Mouse (Mus musculus) stomach, postnatal 0 days (tissue): ENCODE measurements at regions not wholly inside any gene's neighbourhood (a gene's known extent, or its start where the extent isn't known, plus 50 kb on each side); places are given as distances from the start of the nearest gene placed in this dataset.

Experiments
- ATAC-seq: fragments of 200-750 bp; cut with Nextera tagmentation; 2 replicates; pipeline ENCODE4 v1.8.0; 2017; ENCODE audit not compliant: low FRiP score, low TSS enrichment
- DNase-seq: peaks from one replicate; pipeline ENCODE4 v3.0.0-alpha.2; 2016; ENCODE audit warnings: low spot score
- H3K27ac ChIP-seq: fragments of 300-500 bp; sonication (generic); replicated peaks from 2 replicates; pipeline ENCODE4 v1.5.1; 2014; ENCODE audit warnings: mild to moderate bottlenecking, control low read depth
- H3K27me3 ChIP-seq: fragments of 300-500 bp; sonication (generic); 2 replicates; pipeline ENCODE4 v1.6.1; 2014; ENCODE audit warnings: low read length; ENCODE audit not compliant: control insufficient read depth, insufficient read depth
- H3K36me3 ChIP-seq: fragments of 300-500 bp; sonication (generic); 2 replicates; pipeline ENCODE4 v1.6.1; 2014; ENCODE audit warnings: low read length, mixed read lengths; ENCODE audit not compliant: control insufficient read depth, insufficient read depth
- H3K4me1 ChIP-seq: fragments of 300-500 bp; sonication (generic); replicated peaks from 2 replicates; pipeline ENCODE4 v1.6.1; 2014; ENCODE audit warnings: antibody characterized with exemption; ENCODE audit not compliant: control insufficient read depth, insufficient read depth
- H3K4me2 ChIP-seq: fragments of 300-500 bp; sonication (generic); replicated peaks from 2 replicates; pipeline ENCODE4 v1.6.1; 2014; ENCODE audit warnings: low read depth, mild to moderate bottlenecking, control low read depth, moderate library complexity
- H3K4me3 ChIP-seq: fragments of 300-500 bp; sonication (generic); 2 replicates; pipeline ENCODE4 v1.5.1; 2014; ENCODE audit warnings: low read depth, low read length, control low read depth
- H3K9ac ChIP-seq: fragments of 300-500 bp; sonication (generic); 2 replicates; pipeline ENCODE4 v1.6.1; 2014; ENCODE audit warnings: mild to moderate bottlenecking, low read length, control low read depth, mixed read lengths
- H3K9me3 ChIP-seq: fragments of 300-500 bp; sonication (generic); 2 replicates; pipeline ENCODE4 v1.6.1; 2016; ENCODE audit warnings: low read length; ENCODE audit not compliant: control insufficient read depth
- CTCF ChIP-seq: IDR thresholded peaks from 2 replicates; pipeline ENCODE4 v1.5.1; 2016; ENCODE audit warnings: antibody characterized with exemption, low read depth, mild to moderate bottlenecking, moderate library complexity
- EP300 ChIP-seq: optimal IDR thresholded peaks from 2 replicates; pipeline ENCODE3; 2016; ENCODE audit warnings: antibody characterized with exemption
- WGBS: fragments of 180-500 bp; shearing (Covaris S2); extraction: QIAGEN DNeasy Blood & Tissue Kit; methylation state at CpG from one replicate; pipeline ENCODE4 v1.1.7; 2014; 5-methylcytosine and 5-hydroxymethylcytosine counted together

GRCm38 (mm10) chr8:7718898-7719696 lies 941.9 kb downstream of the Efnb2 start:
- ATAC-seq (no peak), DNase-seq (no peak)
- TF ChIP-seq EP300, result no peak
- TF ChIP-seq CTCF, result no peak
- Histone ChIP-seq H3K4me3 (no peak overlapping the region), H3K9ac (no peak overlapping the region), H3K4me1 (no peaks in the 10 kb centered on the region), H3K27me3 (no peaks in the 10 kb centered on the region), H3K36me3 (no peaks in the 10 kb centered on the region), H3K27ac (no peak overlapping the region), H3K4me2 (no peak overlapping the region), H3K9me3 (no peaks in the 10 kb centered on the region)
- WGBS, result 82% methylated on average over 5 of the region's 5 CpGs

DNA sequence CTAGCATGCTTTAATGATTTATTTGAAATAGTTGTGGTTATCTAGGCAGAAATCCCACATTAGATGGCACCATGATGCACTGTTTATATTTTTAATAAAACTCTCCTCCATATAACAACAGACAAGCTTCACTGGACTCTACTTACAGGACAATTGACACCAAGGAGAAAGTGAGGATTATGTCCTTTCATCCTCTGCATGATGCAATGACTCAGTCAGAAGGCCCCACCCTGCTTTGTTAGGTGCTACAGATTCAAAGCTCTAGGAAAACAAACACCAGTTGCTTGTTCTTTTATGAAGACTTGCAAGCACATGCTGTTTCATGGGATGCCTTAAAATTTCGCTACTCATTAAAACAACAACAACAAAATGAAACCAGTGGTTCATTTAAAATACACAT lies 950.3 kb downstream of the Efnb2 start:
- Histone ChIP-seq H3K27me3 (no peaks in the 10 kb centered on the region), H3K4me2 (no peak overlapping the region), H3K27ac (no peak overlapping the region), H3K4me1 (no peaks in the 10 kb centered on the region), H3K9me3 (no peaks in the 10 kb centered on the region), H3K9ac (no peak overlapping the region), H3K36me3 (no peaks in the 10 kb centered on the region), H3K4me3 (no peak overlapping the region)
- 65% methylated on average over 1 of the region's 1 CpGs for WGBS
- TF ChIP-seq CTCF (no peak), EP300 (no peak)
- ATAC-seq (no peak), DNase-seq (no peak)

DNA sequence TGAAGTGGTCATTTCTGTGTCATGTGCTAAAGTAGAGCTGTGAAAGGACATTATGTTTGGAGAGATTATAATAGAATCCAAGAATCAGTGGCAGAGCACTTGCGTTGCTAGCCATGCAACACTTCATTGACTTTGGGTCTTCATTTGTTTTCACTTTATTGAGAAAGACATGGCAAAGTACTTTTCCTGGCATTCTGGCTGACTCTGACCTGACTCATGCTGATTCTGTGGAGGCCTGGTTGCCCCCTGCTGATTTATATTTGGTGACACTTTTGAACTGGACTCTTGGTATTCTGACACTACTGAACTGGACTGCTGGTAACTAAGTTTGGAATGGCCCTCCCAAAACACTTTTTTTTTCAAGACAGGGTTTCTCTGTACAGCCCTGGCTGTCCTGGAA lies 951.6 kb downstream of the Efnb2 start:
- Histone ChIP-seq H3K9me3 (no peaks in the 10 kb centered on the region), H3K27ac (no peak overlapping the region), H3K27me3 (no peaks in the 10 kb centered on the region), H3K4me1 (no peaks in the 10 kb centered on the region), H3K36me3 (no peaks in the 10 kb centered on the region), H3K9ac (no peak overlapping the region), H3K4me3 (no peak overlapping the region), H3K4me2 (no peak overlapping the region)
- no peak for TF ChIP-seq CTCF
- TF ChIP-seq EP300, result no peak
- no peak for ATAC-seq
- WGBS, result 92% methylated on average over 1 of the region's 1 CpGs
- DNase-seq, result no peak

GRCm38 (mm10) chr8:7691355-7691996 lies 969.6 kb downstream of the Efnb2 start:
- TF ChIP-seq EP300 (no peak), CTCF (no peak)
- H3K4me2 ChIP-seq, result no peak overlapping the region

DNA sequence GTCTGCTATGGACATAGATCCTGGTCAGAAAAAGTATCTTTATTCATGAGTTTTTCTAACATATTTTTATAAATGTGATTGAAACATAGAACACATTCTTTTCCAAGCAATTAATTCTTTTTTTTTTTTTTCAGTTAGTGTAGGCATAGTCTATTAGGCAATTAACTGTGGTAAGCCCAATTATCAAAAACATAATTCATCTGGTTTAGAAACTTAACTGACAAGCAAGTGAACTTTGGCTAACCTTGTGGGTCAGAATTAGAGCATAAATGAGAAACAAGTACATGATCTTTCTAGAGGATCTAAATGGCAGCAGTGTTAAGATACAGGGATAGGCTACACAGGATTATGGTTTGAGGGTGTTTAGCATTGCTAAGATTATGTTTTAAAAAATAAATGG lies 1007.2 kb downstream of the Efnb2 start:
- no peak for ATAC-seq

More at GRCm38 (mm10) chr8:7691355-7691996, 969.6 kb downstream of the Efnb2 start:
- H3K27ac ChIP-seq, result no peak overlapping the region
- H3K9ac ChIP-seq, result no peak overlapping the region
- no peaks in the 10 kb centered on the region for H3K36me3 ChIP-seq
- no peaks in the 10 kb centered on the region for H3K4me1 ChIP-seq
- 85% methylated on average over 2 of the region's 2 CpGs for WGBS
- ATAC-seq (no peak), DNase-seq (no peak)
- H3K4me3 ChIP-seq, result no peak overlapping the region
- no peaks in the 10 kb centered on the region for H3K27me3 ChIP-seq
- no peaks in the 10 kb centered on the region for H3K9me3 ChIP-seq

More for the DNA sequence above, 1007.2 kb downstream of the Efnb2 start:
- Histone ChIP-seq H3K4me1 (no peaks in the 10 kb centered on the region), H3K27ac (no peak overlapping the region), H3K4me2 (no peak overlapping the region), H3K9me3 (no peaks in the 10 kb centered on the region), H3K4me3 (no peak overlapping the region), H3K9ac (no peak overlapping the region), H3K36me3 (no peaks in the 10 kb centered on the region), H3K27me3 (no peaks in the 10 kb centered on the region)
- no peak for DNase-seq
- no peak for TF ChIP-seq EP300
- TF ChIP-seq CTCF, result no peak
